ENCODE assay signal across 18 mouse cellular contexts in genomic region chr11:88953582-88953981, GRCm38 (mm10). TPM values are rescaled to one million over a fixed set of nuclear protein-coding genes. Genes with fewer than 3 reads are reported as not detected.
DNase-seq lines count a peak whose midpoint lies in the region; ATAC-seq lines count a peak whose summit lies in the region.
"Had no signal": no experiment of that assay in that cellular context is flagged by ENCODE, and none has a peak within 500 bp of the region (broad histone marks: within the 10 kb centered on the region; RNA-seq: fewer than 3 reads in every experiment).

No protein-coding gene starts in this region.

- H3K9ac ChIP-seq in hindbrain, embryonic 14.5 days, result no peak overlapping the region
- H3K9ac ChIP-seq in hindbrain, embryonic 16.5 days (ENCODE audit: low read depth, low read length), result no peak overlapping the region
- H3K9ac ChIP-seq in neural tube, embryonic 13.5 days, result no peak overlapping the region
- 0 out of 2 replicates have a peak overlapping the region, but pooled peaks have one; percentile 4 for H3K9ac ChIP-seq in liver, embryonic 13.5 days
- H3K9ac ChIP-seq: embryonic facial prominence, embryonic 15.5 days had no signal

- H3K4me3 ChIP-seq in hindbrain, embryonic 14.5 days (replicated peaks; ENCODE audit: low read length), result no peak overlapping the region
- H3K4me3 ChIP-seq in hindbrain, embryonic 16.5 days (ENCODE audit: low read length), result no peak overlapping the region
- no peak overlapping the region for H3K4me3 ChIP-seq in neural tube, embryonic 13.5 days
- H3K4me3 ChIP-seq in liver, embryonic 13.5 days (replicated peaks), result no peak overlapping the region

- peak overlapping the region; percentile 63; the same call in 1 of the 2 replicates for H3K4me2 ChIP-seq in hindbrain, embryonic 14.5 days (replicated peaks)
- H3K4me2 ChIP-seq in hindbrain, embryonic 16.5 days (ENCODE audit: low read length), result no peak overlapping the region
- H3K4me2 ChIP-seq in neural tube, embryonic 13.5 days, result 0 out of 2 replicates have a peak overlapping the region, but pooled peaks have one; percentile 63
- peak overlapping the region; percentile 70 for H3K4me2 ChIP-seq in liver, embryonic 13.5 days

- WGBS in hindbrain, embryonic 14.5 days, result 92% methylated on average over 3 of the region's 3 CpGs
- 97% methylated on average over 3 of the region's 3 CpGs for WGBS in hindbrain, embryonic 16.5 days
- WGBS in neural tube, embryonic 13.5 days, result 95% methylated on average over 3 of the region's 3 CpGs
- 42% methylated on average over 3 of the region's 3 CpGs for WGBS in liver, embryonic 13.5 days (ENCODE audit: insufficient replicate concordance)

- no peaks in the 10 kb centered on the region; the same call in 1 of the 2 replicates for H3K4me1 ChIP-seq in hindbrain, embryonic 14.5 days (replicated peaks; ENCODE audit: control insufficient read depth, insufficient read depth, low read length)
- H3K4me1 ChIP-seq in hindbrain, embryonic 16.5 days (ENCODE audit: control insufficient read depth, insufficient read depth, low read depth, low read length), result 0 out of 2 replicates have a peak, but pooled peaks cover 3% of the 10 kb centered on the region
- H3K4me1 ChIP-seq in neural tube, embryonic 13.5 days (replicated peaks), result peaks cover 9% of the 10 kb centered on the region
- peaks cover 40% of the 10 kb centered on the region for H3K4me1 ChIP-seq in liver, embryonic 13.5 days (replicated peaks)

- no peak overlapping the region for H3K27ac ChIP-seq in hindbrain, embryonic 14.5 days
- no peak overlapping the region for H3K27ac ChIP-seq in hindbrain, embryonic 16.5 days (ENCODE audit: low read depth, low read length)
- no peak overlapping the region for H3K27ac ChIP-seq in neural tube, embryonic 13.5 days (replicated peaks)
- H3K27ac ChIP-seq in liver, embryonic 13.5 days, result no peak overlapping the region
- H3K27ac ChIP-seq: embryonic facial prominence, embryonic 15.5 days had no signal

- no peaks in the 10 kb centered on the region for H3K27me3 ChIP-seq in hindbrain, embryonic 14.5 days (ENCODE audit: control insufficient read depth, insufficient read depth, low read length)
- no peaks in the 10 kb centered on the region for H3K27me3 ChIP-seq in hindbrain, embryonic 16.5 days (replicated peaks; ENCODE audit: control insufficient read depth, insufficient read depth, low read length)
- H3K27me3 ChIP-seq in neural tube, embryonic 13.5 days, result no peaks in the 10 kb centered on the region
- H3K27me3 ChIP-seq in liver, embryonic 13.5 days, result no peaks in the 10 kb centered on the region
- H3K27me3 ChIP-seq: embryonic facial prominence, embryonic 15.5 days had no signal

- H3K9me3 ChIP-seq in hindbrain, embryonic 14.5 days (ENCODE audit: control insufficient read depth, low read length), result no peaks in the 10 kb centered on the region
- H3K9me3 ChIP-seq in hindbrain, embryonic 16.5 days (ENCODE audit: control insufficient read depth, low read length), result no peaks in the 10 kb centered on the region
- no peaks in the 10 kb centered on the region for H3K9me3 ChIP-seq in neural tube, embryonic 13.5 days
- H3K9me3 ChIP-seq in liver, embryonic 13.5 days (replicated peaks), result no peaks in the 10 kb centered on the region
- H3K9me3 ChIP-seq: embryonic facial prominence, embryonic 15.5 days had no signal

- no peak for ATAC-seq in hindbrain, embryonic 14.5 days (ENCODE audit: low FRiP score)
- ATAC-seq in hindbrain, embryonic 16.5 days, result no peak
- no peak for ATAC-seq in neural tube, embryonic 13.5 days (ENCODE audit: low read depth)
- ATAC-seq in liver, embryonic 13.5 days (ENCODE audit: low read depth), result peak; percentile 71

- peaks cover 7% of the 10 kb centered on the region; the same call in 1 of the 2 replicates for H3K36me3 ChIP-seq in hindbrain, embryonic 14.5 days (replicated peaks; ENCODE audit: control insufficient read depth, insufficient read depth)
- H3K36me3 ChIP-seq in hindbrain, embryonic 16.5 days (ENCODE audit: control insufficient read depth, insufficient read depth, low read length), result no peaks in the 10 kb centered on the region; the same call in 1 of the 2 replicates
- no peaks in the 10 kb centered on the region for H3K36me3 ChIP-seq in neural tube, embryonic 13.5 days
- no peaks in the 10 kb centered on the region; the same call in 1 of the 2 replicates for H3K36me3 ChIP-seq in liver, embryonic 13.5 days

- DNase-seq in hindbrain, embryonic 14.5 days (ENCODE audit: low spot score), result no peak
- no peak for DNase-seq in neural tube, embryonic 10.5 days (ENCODE audit: extremely low spot score, low spot score)
- DNase-seq in liver, embryonic 13.5 days, result no peak
- DNase-seq in embryo, embryonic 10.5 days (ENCODE audit: low spot score), result no peak
- DNase-seq in ovary, postnatal 36 days (ENCODE audit: low spot score), result no peak
- no peak for DNase-seq in ovary, adult 18-20 months (ENCODE audit: low spot score)
- DNase-seq: cerebellum, postnatal 36 days; heart, adult 18-20 months; heart, postnatal 10 days; kidney, adult 18-20 months; lung, embryonic 14.5 days; right cerebral cortex, postnatal 14 days; thymus, adult 2 months had no signal

RNA-seq across cellular contexts. Expression of gene Scpep1, which starts 1.7 kb away (rescaled TPM):
- polyA plus RNA-seq in hindbrain, embryonic 14.5 days (2014; fragmentation: Nextera tagmentation; extraction: Ambion mirVana), result 28.7 and 34.7 TPM in 2 replicates
- polyA plus RNA-seq in hindbrain, embryonic 16.5 days (2015; fragmentation: Nextera tagmentation; extraction: Ambion mirVana), result 38.4 and 40.0 TPM in 2 replicates
- 25.7 and 27.4 TPM in 2 replicates for polyA plus RNA-seq in neural tube, embryonic 13.5 days (2015; fragmentation: Nextera tagmentation; extraction: Ambion mirVana)
- 40.4 and 47.1 TPM in 2 replicates for polyA plus RNA-seq in liver, embryonic 13.5 days (2015; fragmentation: Nextera tagmentation; extraction: Ambion mirVana)

RNA-seq across cellular contexts. Expression of gene Elobl, which starts 13.1 kb away (rescaled TPM):
- polyA plus RNA-seq in hindbrain, embryonic 14.5 days (2014; fragmentation: Nextera tagmentation; extraction: Ambion mirVana), result not detected in 2 replicates
- polyA plus RNA-seq in hindbrain, embryonic 16.5 days (2015; fragmentation: Nextera tagmentation; extraction: Ambion mirVana), result not detected in 2 replicates
- polyA plus RNA-seq in neural tube, embryonic 13.5 days (2015; fragmentation: Nextera tagmentation; extraction: Ambion mirVana), result not detected in 2 replicates
- not detected in 2 replicates for polyA plus RNA-seq in liver, embryonic 13.5 days (2015; fragmentation: Nextera tagmentation; extraction: Ambion mirVana)
- polyA plus RNA-seq: brain, embryonic 14.5 days; C2C12; embryonic facial prominence, embryonic 15.5 days; lung, embryonic 14.5 days had no signal

RNA-seq across cellular contexts. Expression of gene Coil, which starts 16.5 kb away (rescaled TPM):
- polyA plus RNA-seq in hindbrain, embryonic 14.5 days (2014; fragmentation: Nextera tagmentation; extraction: Ambion mirVana), result 16.9 and 21.5 TPM in 2 replicates
- 26.6 and 27.6 TPM in 2 replicates for polyA plus RNA-seq in hindbrain, embryonic 16.5 days (2015; fragmentation: Nextera tagmentation; extraction: Ambion mirVana)
- 27.5 and 28.0 TPM in 2 replicates for polyA plus RNA-seq in neural tube, embryonic 13.5 days (2015; fragmentation: Nextera tagmentation; extraction: Ambion mirVana)
- 5.6 and 7.1 TPM in 2 replicates for polyA plus RNA-seq in liver, embryonic 13.5 days (2015; fragmentation: Nextera tagmentation; extraction: Ambion mirVana)

RNA-seq across cellular contexts. Expression of gene Trim25, which starts 45.6 kb away (rescaled TPM):
- 2.1 and 4.3 TPM in 2 replicates for polyA plus RNA-seq in hindbrain, embryonic 14.5 days (2014; fragmentation: Nextera tagmentation; extraction: Ambion mirVana)
- 4.6 and 5.4 TPM in 2 replicates for polyA plus RNA-seq in hindbrain, embryonic 16.5 days (2015; fragmentation: Nextera tagmentation; extraction: Ambion mirVana)
- polyA plus RNA-seq in neural tube, embryonic 13.5 days (2015; fragmentation: Nextera tagmentation; extraction: Ambion mirVana), result 5.0 and 5.5 TPM in 2 replicates
- 18.0 and 20.6 TPM in 2 replicates for polyA plus RNA-seq in liver, embryonic 13.5 days (2015; fragmentation: Nextera tagmentation; extraction: Ambion mirVana)
